Mouse (Mus musculus) forebrain, embryonic 16.5 days (tissue): ENCODE data around the gene Aagab. TPM values are rescaled to one million over a fixed set of nuclear protein-coding genes. Genes with fewer than 3 reads are reported as not detected.

Source experiments
- ATAC-seq: fragments of 200-750 bp; cut with Nextera tagmentation; 2 replicates; pipeline ENCODE4 v1.8.0; 2017; ENCODE audit warnings: mild to moderate bottlenecking, moderate library complexity
- H3K27ac ChIP-seq: fragments of 300-500 bp; sonication (generic); 2 replicates; pipeline ENCODE4 v1.5.1; 2014; ENCODE audit warnings: low read length, control low read depth
- H3K27me3 ChIP-seq: fragments of 300-500 bp; sonication (generic); replicated peaks from 2 replicates; pipeline ENCODE4 v1.6.1; 2014; ENCODE audit warnings: low read length; ENCODE audit not compliant: control insufficient read depth, insufficient read depth
- H3K36me3 ChIP-seq: fragments of 300-500 bp; sonication (generic); 2 replicates; pipeline ENCODE4 v1.6.1; 2014; ENCODE audit not compliant: control insufficient read depth, insufficient read depth
- H3K4me1 ChIP-seq: fragments of 300-500 bp; sonication (generic); replicated peaks from 2 replicates; pipeline ENCODE4 v1.6.1; 2014; ENCODE audit warnings: low read length; ENCODE audit not compliant: control insufficient read depth, insufficient read depth
- H3K4me2 ChIP-seq: fragments of 300-500 bp; sonication (generic); 2 replicates; pipeline ENCODE4 v1.6.1; 2014; ENCODE audit warnings: mild to moderate bottlenecking, low read length, control low read depth
- H3K4me3 ChIP-seq: fragments of 300-500 bp; sonication (generic); replicated peaks from 2 replicates; pipeline ENCODE4 v1.5.1; 2014; ENCODE audit warnings: mild to moderate bottlenecking, low read length, control low read depth
- H3K9ac ChIP-seq: fragments of 300-500 bp; sonication (generic); replicated peaks from 2 replicates; pipeline ENCODE4 v1.6.1; 2014; ENCODE audit warnings: low read depth, low read length, control low read depth
- H3K9me3 ChIP-seq: fragments of 300-500 bp; sonication (generic); 2 replicates; pipeline ENCODE4 v1.6.1; 2016; ENCODE audit warnings: low read length; ENCODE audit not compliant: control insufficient read depth
- WGBS: fragments of 180-500 bp; shearing (Covaris S2); extraction: QIAGEN DNeasy Blood & Tissue Kit; methylation state at CpG from one replicate; pipeline ENCODE4 v1.1.7; 2014; 5-methylcytosine and 5-hydroxymethylcytosine counted together
- polyA plus RNA-seq: library from polyadenylated mRNA; unstranded; fragments of >200 nt; fragmentation: Nextera tagmentation; extraction: Ambion mirVana; gene quantifications from 2 replicates; pipeline ENCODE4 v1.2.1, GENCODE M21; 2015

Aagab gene
- polyA plus RNA-seq, 1 experiment from 2014 or later: 58.5 TPM

DNA sequence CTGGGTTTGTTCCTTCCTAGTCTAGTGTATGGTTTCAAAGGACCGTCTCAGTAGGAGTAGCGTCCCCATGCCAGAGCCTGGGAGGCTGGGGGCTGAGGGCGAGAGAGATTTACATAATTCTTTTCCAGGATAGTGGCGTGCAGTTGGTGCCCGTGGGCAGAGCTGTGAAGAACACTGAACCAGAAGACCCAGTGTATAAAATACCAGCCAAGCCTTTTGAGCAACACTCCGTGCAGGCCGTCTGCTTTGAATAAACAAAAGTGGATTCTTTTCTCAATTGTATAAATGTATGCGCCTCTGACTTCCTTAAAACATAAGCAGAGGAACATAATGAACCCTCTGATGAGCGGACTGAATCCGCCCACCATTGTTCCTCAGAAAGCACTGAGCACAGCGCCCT, 30.5 kb downstream of the Aagab start:
- H3K27me3 ChIP-seq: no peaks in the 10 kb centered on the region
- H3K9ac ChIP-seq: no peak overlapping the region

DNA sequence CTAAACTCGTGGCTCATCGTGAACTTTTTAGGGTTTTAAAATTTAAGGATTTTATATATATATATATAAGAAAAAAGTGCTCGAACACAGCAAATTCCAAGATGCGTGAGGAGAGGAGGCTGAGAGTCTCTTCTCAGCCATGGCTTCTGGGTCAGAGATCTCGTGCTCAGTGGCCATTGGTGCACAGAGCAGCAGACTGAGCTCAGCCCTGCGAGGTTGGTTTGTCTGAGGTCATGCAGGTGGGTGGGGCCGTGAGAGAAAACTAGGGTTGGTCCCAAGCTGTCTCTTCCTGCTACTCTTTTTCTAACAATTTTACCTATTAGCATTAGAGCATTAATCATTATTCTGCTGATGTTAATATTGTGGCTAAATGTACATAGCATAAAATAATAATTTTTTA, 30.9 kb downstream of the Aagab start:
- no peak overlapping the region for H3K9ac ChIP-seq
- 0 out of 2 replicates have a peak, but pooled peaks cover 3% of the 10 kb centered on the region for H3K36me3 ChIP-seq
- H3K27ac ChIP-seq: no peak overlapping the region
- H3K4me2 ChIP-seq: no peak overlapping the region
- H3K27me3 ChIP-seq: no peaks in the 10 kb centered on the region
- H3K4me1 ChIP-seq: peaks cover 9% of the 10 kb centered on the region
- H3K4me3 ChIP-seq: no peak overlapping the region
- 45% methylated on average over 7 of the region's 7 CpGs for WGBS
- ATAC-seq: no peak
- no peaks in the 10 kb centered on the region for H3K9me3 ChIP-seq

More for the DNA sequence above, 30.5 kb downstream of the Aagab start:
- 13% methylated on average over 11 of the region's 11 CpGs for WGBS
- no peak overlapping the region for H3K27ac ChIP-seq
- H3K4me3 ChIP-seq: no peak overlapping the region
- peaks cover 9% of the 10 kb centered on the region for H3K4me1 ChIP-seq
- ATAC-seq: peak; percentile 43; the same call in 1 of the 2 replicates
- H3K4me2 ChIP-seq: peak overlapping the region; percentile 15; the same call in 1 of the 2 replicates
- no peaks in the 10 kb centered on the region for H3K9me3 ChIP-seq
- H3K36me3 ChIP-seq: 0 out of 2 replicates have a peak, but pooled peaks cover 3% of the 10 kb centered on the region

DNA sequence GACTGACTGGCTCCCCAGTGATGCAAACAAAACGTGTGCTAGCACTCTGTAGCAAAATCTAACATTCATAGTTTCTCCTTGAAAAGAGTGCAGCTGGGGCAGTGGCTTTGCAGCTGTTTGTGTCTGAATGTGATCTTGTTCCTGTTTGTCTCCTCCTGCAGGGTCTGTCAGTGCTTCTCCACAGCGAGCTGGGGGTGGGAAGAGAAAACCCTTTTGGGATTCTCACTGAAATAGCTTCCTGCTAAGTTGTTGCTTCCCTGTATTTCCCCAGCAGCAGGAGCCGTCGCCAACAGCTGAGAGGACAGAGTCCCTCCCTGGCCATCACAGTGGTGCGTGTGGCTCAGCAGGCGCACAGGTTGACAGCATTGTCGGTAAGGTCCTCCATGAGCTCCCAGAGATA, 33.7 kb downstream of the Aagab start:
- Histone ChIP-seq H3K4me1 (peaks cover 9% of the 10 kb centered on the region), H3K27ac (no peak overlapping the region), H3K9me3 (no peaks in the 10 kb centered on the region), H3K4me3 (no peak overlapping the region), H3K36me3 (peaks cover 3% of the 10 kb centered on the region; the same call in 1 of the 2 replicates), H3K4me2 (no peak overlapping the region), H3K27me3 (no peaks in the 10 kb centered on the region), H3K9ac (no peak overlapping the region)
- WGBS: 62% methylated on average over 7 of the region's 7 CpGs
- no peak for ATAC-seq

DNA sequence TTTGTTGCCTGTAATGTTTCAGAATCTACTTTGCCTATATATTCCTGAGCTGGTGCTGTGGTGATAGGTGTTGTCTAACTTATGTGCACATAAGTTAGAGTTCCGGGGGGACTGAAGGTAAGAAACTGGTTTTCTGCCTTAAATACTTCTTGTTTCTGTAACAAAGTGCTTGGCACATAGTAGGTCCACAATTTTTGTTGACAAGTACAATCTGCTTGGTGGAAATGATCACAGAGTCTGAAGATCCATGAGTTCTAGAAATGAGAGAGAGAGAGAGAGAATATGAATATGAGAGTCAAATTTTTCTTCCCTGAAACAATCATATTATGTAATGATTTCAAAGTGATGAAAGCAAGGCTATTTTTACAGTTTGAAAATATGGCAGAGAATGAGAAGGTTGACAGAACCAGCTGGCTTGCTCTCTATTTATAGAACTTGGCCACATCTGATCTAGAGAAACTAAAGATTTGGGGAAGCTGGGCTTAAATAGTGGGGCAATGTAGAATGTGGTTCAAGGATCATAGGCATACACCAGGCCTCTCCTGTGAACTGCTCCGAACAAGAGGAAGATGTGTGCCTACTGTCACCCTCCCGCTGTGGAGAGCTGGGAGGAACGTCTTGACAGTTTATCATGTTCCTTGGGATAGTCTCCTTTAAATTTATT, 39.7 kb downstream of the Aagab start:
- no peaks in the 10 kb centered on the region for H3K9me3 ChIP-seq
- H3K9ac ChIP-seq: no peak overlapping the region
- H3K4me3 ChIP-seq: no peak overlapping the region
- no peaks in the 10 kb centered on the region for H3K27me3 ChIP-seq
- ATAC-seq: no peak
- 93% methylated on average over 4 of the region's 4 CpGs for WGBS
- peaks cover 5% of the 10 kb centered on the region; the same call in 1 of the 2 replicates for H3K36me3 ChIP-seq
- no peak overlapping the region for H3K27ac ChIP-seq
- H3K4me2 ChIP-seq: no peak overlapping the region
- H3K4me1 ChIP-seq: no peaks in the 10 kb centered on the region

DNA sequence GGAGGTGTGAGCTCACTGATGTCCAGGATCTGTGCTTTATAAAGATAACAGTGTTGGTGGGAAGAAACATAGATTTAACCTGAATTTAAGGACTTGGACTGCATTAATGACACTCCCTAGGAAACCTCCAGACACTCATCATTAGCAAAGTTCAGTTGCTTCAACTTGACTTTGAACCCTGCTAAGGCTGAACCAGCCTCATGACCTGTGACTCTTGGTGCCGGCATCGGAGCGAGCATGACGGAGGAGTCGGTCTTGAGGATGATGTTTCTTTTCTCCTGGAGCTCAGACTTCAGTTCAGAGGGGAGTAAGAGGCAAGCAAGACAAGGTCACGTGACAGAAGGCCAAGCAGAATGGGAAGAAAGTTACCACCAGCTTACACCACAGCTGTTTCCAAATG, 41.6 kb downstream of the Aagab start:
- Histone ChIP-seq H3K9ac (no peak overlapping the region), H3K4me2 (no peak overlapping the region), H3K27me3 (no peaks in the 10 kb centered on the region), H3K4me3 (no peak overlapping the region), H3K36me3 (peaks cover 2% of the 10 kb centered on the region; the same call in 1 of the 2 replicates), H3K9me3 (no peaks in the 10 kb centered on the region), H3K27ac (no peak overlapping the region), H3K4me1 (0 out of 2 replicates have a peak, but pooled peaks cover 2% of the 10 kb centered on the region)
- no peak for ATAC-seq
- WGBS: 93% methylated on average over 6 of the region's 6 CpGs

DNA sequence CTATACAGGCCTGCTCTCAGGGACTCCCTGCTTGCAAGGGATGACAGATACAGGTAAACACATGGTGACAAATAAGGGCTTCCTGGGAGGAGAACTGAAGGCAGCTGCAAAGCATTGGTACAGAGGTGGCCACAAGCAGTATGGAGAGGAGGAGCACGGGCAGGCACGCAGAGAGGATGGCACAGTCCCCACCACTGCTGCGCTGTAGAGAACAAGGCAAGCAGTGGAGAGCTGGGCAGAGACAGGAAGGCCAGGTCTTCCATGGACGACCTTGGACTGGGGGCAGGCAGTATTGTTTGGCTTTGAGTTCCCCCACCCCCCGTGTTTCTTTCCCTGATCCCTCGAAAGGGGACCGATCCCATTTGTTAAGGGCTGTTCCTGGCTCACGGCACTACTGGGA, 42.6 kb downstream of the Aagab start:
- H3K27ac ChIP-seq: no peak overlapping the region
- H3K4me1 ChIP-seq: 0 out of 2 replicates have a peak, but pooled peaks cover 2% of the 10 kb centered on the region
- no peak overlapping the region for H3K4me3 ChIP-seq
- no peaks in the 10 kb centered on the region for H3K9me3 ChIP-seq
- no peaks in the 10 kb centered on the region for H3K27me3 ChIP-seq
- ATAC-seq: no peak
- no peak overlapping the region for H3K4me2 ChIP-seq
- 84% methylated on average over 8 of the region's 8 CpGs for WGBS
- peaks cover 2% of the 10 kb centered on the region; the same call in 1 of the 2 replicates for H3K36me3 ChIP-seq
- no peak overlapping the region for H3K9ac ChIP-seq

DNA sequence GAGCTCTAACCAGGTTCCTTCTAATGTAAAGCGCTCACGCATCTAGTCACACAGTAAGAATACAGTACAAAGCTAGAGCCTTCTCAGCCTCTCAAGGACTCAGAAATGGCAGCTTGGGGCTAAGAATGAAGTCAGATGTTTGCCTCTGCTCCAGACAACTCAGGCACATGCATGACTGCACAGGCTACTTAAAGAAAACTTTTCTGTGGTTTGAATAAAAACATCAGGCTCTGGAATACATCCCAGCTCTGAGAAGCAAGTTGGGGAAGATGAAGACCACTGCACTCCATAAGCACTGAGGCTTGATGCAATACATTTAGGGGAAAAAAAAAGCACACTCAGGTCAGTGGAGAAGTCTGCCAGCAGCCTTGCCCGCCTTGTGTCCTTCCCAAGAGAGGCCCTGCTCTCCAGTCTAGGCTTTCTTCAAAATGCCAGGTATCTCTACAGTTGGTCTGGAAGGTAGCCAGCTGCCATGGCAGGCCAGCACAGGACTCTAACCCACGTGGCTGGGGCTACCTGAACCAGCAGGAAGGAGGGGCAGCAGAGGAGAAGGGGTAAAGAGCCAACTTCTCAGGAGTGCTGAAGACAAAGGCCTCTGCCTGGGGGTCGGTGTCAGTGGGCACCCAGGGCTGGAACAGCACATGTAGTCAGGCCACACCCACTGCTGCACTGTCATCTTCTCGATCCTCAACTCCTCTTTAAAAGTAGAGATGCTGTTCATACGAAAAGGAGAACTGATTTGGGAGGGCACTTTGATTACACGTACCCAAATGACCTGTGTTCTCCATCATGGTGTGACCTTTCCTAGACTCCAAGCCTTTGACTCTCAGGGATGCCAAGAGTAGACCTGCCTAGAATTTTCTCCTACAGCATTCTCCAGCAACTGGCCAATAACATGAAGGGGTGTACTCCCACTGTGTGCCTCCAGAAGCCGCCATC, 45.4 kb downstream of the Aagab start:
- no peak for ATAC-seq
- no peaks in the 10 kb centered on the region for H3K36me3 ChIP-seq
- H3K4me3 ChIP-seq: no peak overlapping the region
- no peaks in the 10 kb centered on the region for H3K9me3 ChIP-seq
- H3K4me2 ChIP-seq: no peak overlapping the region
- 79% methylated on average over 9 of the region's 9 CpGs for WGBS
- no peak overlapping the region for H3K27ac ChIP-seq
- H3K9ac ChIP-seq: no peak overlapping the region
- peaks cover 10% of the 10 kb centered on the region; the same call in 1 of the 2 replicates for H3K4me1 ChIP-seq
- no peaks in the 10 kb centered on the region for H3K27me3 ChIP-seq

DNA sequence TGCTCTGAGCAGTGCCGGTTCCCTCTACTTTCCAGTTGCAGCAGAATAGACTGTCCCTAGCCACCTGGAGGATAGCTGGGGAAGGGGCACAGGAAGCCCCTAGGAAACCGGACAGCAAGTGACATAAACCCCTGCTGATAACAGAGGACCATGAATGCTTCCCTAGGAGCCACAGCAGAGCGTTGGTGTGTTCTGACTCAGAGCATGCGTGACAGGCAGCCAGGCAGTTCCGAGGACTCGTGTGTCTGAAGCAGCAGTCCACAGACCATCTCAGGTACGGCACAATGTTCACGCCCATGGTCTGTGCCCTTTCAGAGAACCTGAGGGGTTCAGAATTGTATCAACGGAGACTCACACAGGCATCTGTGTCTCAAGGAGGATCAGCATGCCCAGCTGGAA, 46.1 kb downstream of the Aagab start:
- Histone ChIP-seq H3K4me1 (peaks cover 17% of the 10 kb centered on the region), H3K4me2 (no peak overlapping the region), H3K27me3 (no peaks in the 10 kb centered on the region), H3K9ac (no peak overlapping the region), H3K4me3 (no peak overlapping the region), H3K27ac (no peak overlapping the region), H3K36me3 (no peaks in the 10 kb centered on the region), H3K9me3 (no peaks in the 10 kb centered on the region)
- ATAC-seq: no peak
- 77% methylated on average over 9 of the region's 9 CpGs for whole genome bisulfite sequencing

DNA sequence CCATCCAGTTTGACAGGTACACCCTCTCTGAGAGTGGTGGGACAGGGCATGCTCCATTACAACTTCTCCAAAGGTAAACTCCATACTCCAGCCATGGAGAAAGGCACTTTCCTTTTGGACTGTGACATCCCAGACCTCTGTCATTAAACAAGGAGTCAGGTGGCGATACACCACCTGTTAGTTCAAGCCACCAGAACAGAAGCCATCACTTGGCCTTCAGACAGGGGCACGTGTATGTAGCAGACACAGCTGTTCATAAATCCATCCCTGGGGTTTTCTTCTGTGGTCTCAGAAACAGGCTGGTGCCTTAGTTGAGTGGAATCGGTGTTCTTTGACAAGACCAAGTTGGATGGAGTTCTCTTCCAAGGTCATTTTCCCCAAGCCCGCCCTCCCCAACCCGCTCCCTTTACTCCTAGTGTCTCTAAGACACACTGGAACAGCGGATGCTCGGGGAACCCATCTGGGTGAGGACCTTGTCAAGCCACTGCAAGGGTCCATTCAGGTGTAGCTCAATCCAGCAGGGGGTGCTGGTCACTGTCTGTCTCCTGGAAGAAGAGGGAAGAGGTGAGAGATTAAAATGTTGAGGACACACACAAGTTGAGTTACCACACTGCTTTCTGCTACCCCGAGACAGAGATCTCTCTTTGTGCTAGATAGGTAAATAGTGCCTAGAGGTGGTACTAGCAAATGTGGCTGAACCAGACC, 47.5 kb downstream of the Aagab start:
- no peaks in the 10 kb centered on the region for H3K9me3 ChIP-seq
- 90% methylated on average over 8 of the region's 8 CpGs for WGBS
- H3K27ac ChIP-seq: no peak overlapping the region
- no peak overlapping the region for H3K4me2 ChIP-seq
- no peaks in the 10 kb centered on the region for H3K27me3 ChIP-seq
- ATAC-seq: no peak
- no peaks in the 10 kb centered on the region for H3K36me3 ChIP-seq
- peaks cover 20% of the 10 kb centered on the region for H3K4me1 ChIP-seq
- no peak overlapping the region for H3K9ac ChIP-seq
- no peak overlapping the region for H3K4me3 ChIP-seq
